Mouse (Mus musculus) adrenal gland, adult 18-20 months (tissue): Measurements from ENCODE around the gene Vmn1r122. TPM values are rescaled to one million over a fixed set of nuclear protein-coding genes. Genes with fewer than 3 reads are reported as not detected.
"Not testable (repeated sequence)": the region's sequence is repeated elsewhere in the genome, so short reads cannot be mapped to it uniquely, and the experiment has no call there.

Experiments used
- DNase-seq, 2 experiments: peaks; one replicate each; pipeline ENCODE4 v3.0.0; 2021 to 2022; ENCODE audit warnings: low spot score in 2 of 2
- long read RNA-seq, 2 experiments: library from polyadenylated mRNA; stranded (forward); transcript quantifications; one replicate each; pipeline ENCODE4 v2.0.0; 2021
- total RNA-seq, 2 experiments: library from RNA; stranded (reverse); gene quantifications; 1 replicate in 1 of 2; 2 replicates in 1 of 2; pipeline ENCODE4 v1.2.3; 2021

Gene Vmn1r122
- not detected for total RNA-seq
- long read RNA-seq, experiment 1: 0 reads
- long read RNA-seq, experiment 2: 0 reads

GRCm38 (mm10) chr7:21134028-21134427, at the start of gene Vmn1r122:
TSS of gene Vmn1r122 (minus strand) at chr7:21134128.
- not testable (repeated sequence) for DNase-seq

GRCm38 (mm10) chr7:21161885-21162284, 28.0 kb upstream of the Vmn1r122 start, which contains the start of gene Vmn1r123:
TSS of gene Vmn1r123 (plus strand) at chr7:21162185.
- DNase-seq: not testable (repeated sequence)

- not testable (repeated sequence) for DNase-seq
Observed at GRCm38 (mm10) chr7:21098413-21098812, 35.5 kb downstream of the Vmn1r122 start, which contains the start of gene Vmn1r121. TSS of gene Vmn1r121 (minus strand) at chr7:21098513.

Other genes with a start within 250 kb of the Vmn1r122 start
- gene Vmn1r118, start 221.8 kb downstream of the Vmn1r122 start, total RNA-seq: not detected
- gene Vmn1r119, start 121.7 kb downstream of the Vmn1r122 start, total RNA-seq: not detected
- not detected for gene Vmn1r120, start 80.3 kb downstream of the Vmn1r122 start, total RNA-seq
- gene Vmn1r121, start 35.6 kb downstream of the Vmn1r122 start, total RNA-seq: not detected
- gene Vmn1r123, start 28.1 kb upstream of the Vmn1r122 start, total RNA-seq: not detected
- gene Gm5157, start 56.3 kb upstream of the Vmn1r122 start, total RNA-seq: not detected
- not detected for gene Vmn1r124, start 126.5 kb upstream of the Vmn1r122 start, total RNA-seq
- not detected for gene Vmn1r125, start 138.1 kb upstream of the Vmn1r122 start, total RNA-seq
- gene Vmn1r126, start 167.3 kb upstream of the Vmn1r122 start, total RNA-seq: not detected
- gene Vmn1r127, start 185.7 kb upstream of the Vmn1r122 start, total RNA-seq: not detected
- not detected for gene Vmn1r128, start 215.2 kb upstream of the Vmn1r122 start, total RNA-seq
- not detected for gene Vmn1r129, start 227.2 kb upstream of the Vmn1r122 start, total RNA-seq